13 mouse cellular contexts compared by ENCODE assay signal in the genomic region with DNA sequence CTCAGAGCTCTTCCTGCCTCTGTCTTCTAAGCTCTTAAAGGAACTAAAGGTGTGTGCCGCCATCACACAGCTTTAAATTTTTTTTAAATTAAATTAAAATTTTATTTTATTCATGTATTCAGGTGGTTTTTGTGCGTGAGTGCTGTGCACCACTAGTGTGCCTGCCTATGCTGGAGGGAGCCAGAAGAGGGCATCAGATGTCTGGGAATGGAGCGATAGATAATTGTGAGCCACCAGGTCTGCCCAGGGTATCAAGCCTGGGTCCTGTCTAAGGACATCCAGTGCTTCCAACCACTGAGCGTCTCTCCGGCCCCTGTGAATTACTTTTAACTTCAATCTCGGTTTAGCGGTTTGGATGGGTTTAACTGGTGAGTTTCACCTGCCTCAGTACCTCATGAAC. TPM values are rescaled to one million over a fixed set of nuclear protein-coding genes. Genes with fewer than 3 reads are reported as not detected.
A peak's percentile ranks its signal among the peaks of the same experiment; 100 is the strongest.
DNase-seq lines count a peak whose midpoint lies in the region; ATAC-seq and TF ChIP-seq lines count a peak whose summit lies in the region.
"Had no signal": no experiment of that assay in that cellular context is flagged by ENCODE, and none has a peak within 500 bp of the region (broad histone marks: within the 10 kb centered on the region; RNA-seq: fewer than 3 reads in every experiment).

No protein-coding gene starts in this region.

- ATAC-seq in liver, embryonic 14.5 days (ENCODE audit: insufficient read depth), result no peak
- no peak for ATAC-seq in kidney, embryonic 14.5 days (ENCODE audit: low FRiP score, low TSS enrichment)
- ATAC-seq: forebrain, embryonic 15.5 days had no signal

- no peak overlapping the region for H3K27ac ChIP-seq in liver, embryonic 14.5 days
- no peak overlapping the region for H3K27ac ChIP-seq in MEL (ENCODE audit: control insufficient read depth, low read depth, low read length)
- H3K27ac ChIP-seq in kidney, embryonic 14.5 days (ENCODE audit: low read depth, low read length), result no peak overlapping the region
- H3K27ac ChIP-seq: forebrain, embryonic 15.5 days; hindbrain, embryonic 14.5 days; liver, embryonic 13.5 days had no signal

- peaks cover 8% of the 10 kb centered on the region in 2 experiments; a peak in 3 of 4 replicates for H3K4me1 ChIP-seq in liver, embryonic 14.5 days (replicated peaks; ENCODE audit: control insufficient read depth in 2 of 2, insufficient read depth in 2 of 2, low read length in 1 of 2)
- H3K4me1 ChIP-seq in MEL (ENCODE audit: control insufficient read depth in 1 of 2, insufficient read depth in 2 of 2, low read length in 2 of 2), result peaks cover 0 to 8% of the 10 kb centered on the region in 2 experiments; a peak in 3 of 4 replicates
- peaks cover 10% of the 10 kb centered on the region for H3K4me1 ChIP-seq in kidney, embryonic 14.5 days (ENCODE audit: control insufficient read depth, insufficient read depth, low read length)

- H3K79me2 ChIP-seq in MEL (ENCODE audit: control insufficient read depth, insufficient read depth, low read length, poor library complexity), result peaks cover 24% of the 10 kb centered on the region

- WGBS in liver, embryonic 14.5 days (ENCODE audit: insufficient replicate concordance), result 79% methylated on average over 7 of the region's 7 CpGs
- WGBS in kidney, embryonic 14.5 days, result 87% methylated on average over 7 of the region's 7 CpGs

- TF ChIP-seq CTCF in liver, embryonic 14.5 days (IDR thresholded peaks at IDR 0.05; ENCODE audit: low read depth), result peak; percentile 46; the same call in 1 of the 2 replicates
- peak; percentile 26 to 48 (median 27); a peak in 5 of 6 replicates for TF ChIP-seq CTCF in MEL (IDR thresholded peaks at IDR 0.05 in 2 of 3, conservative IDR thresholded peaks at IDR 0.05 in 1 of 3; ENCODE audit: control insufficient read depth in 1 of 3, insufficient read depth in 1 of 3, low read depth in 2 of 3, low read length in 3 of 3, poor library complexity in 1 of 3, severe bottlenecking in 1 of 3)

- TF ChIP-seq EP300 in liver, embryonic 14.5 days (IDR thresholded peaks at IDR 0.05; ENCODE audit: low read depth), result no peak
- no peak for TF ChIP-seq EP300 in MEL (IDR thresholded peaks at IDR 0.05; ENCODE audit: low read depth in 1 of 2, low read length in 2 of 2)

- no peaks in the 10 kb centered on the region for H3K9me3 ChIP-seq in liver, embryonic 14.5 days (ENCODE audit: control insufficient read depth, low read length)
- no peaks in the 10 kb centered on the region for H3K9me3 ChIP-seq in MEL (replicated peaks; ENCODE audit: insufficient read depth, low read length)
- H3K9me3 ChIP-seq in kidney, embryonic 14.5 days (ENCODE audit: control insufficient read depth, low read length), result no peaks in the 10 kb centered on the region
- H3K9me3 ChIP-seq: forebrain, embryonic 15.5 days; liver, embryonic 13.5 days had no signal

- peaks cover 33% of the 10 kb centered on the region for H3K36me3 ChIP-seq in liver, embryonic 14.5 days (replicated peaks; ENCODE audit: control insufficient read depth, insufficient read depth, low read depth)
- H3K36me3 ChIP-seq in MEL (ENCODE audit: control insufficient read depth in 1 of 2, insufficient read depth in 2 of 2, low read length in 2 of 2), result peaks cover 3 to 20% of the 10 kb centered on the region in 2 experiments; a peak in 3 of 4 replicates
- H3K36me3 ChIP-seq in kidney, embryonic 14.5 days (ENCODE audit: control insufficient read depth, insufficient read depth, low read length), result peaks cover 57% of the 10 kb centered on the region

- TF ChIP-seq POLR2A in MEL (IDR thresholded peaks at IDR 0.05; ENCODE audit: control insufficient read depth in 1 of 2, insufficient read depth in 1 of 2, low read depth in 1 of 2, low read length in 2 of 2, poor library complexity in 1 of 2), result no peak

- no peak overlapping the region for H3K4me3 ChIP-seq in liver, embryonic 14.5 days (ENCODE audit: insufficient read depth in 1 of 2, low read depth in 2 of 2, low read length in 2 of 2)
- no peak overlapping the region for H3K4me3 ChIP-seq in MEL (ENCODE audit: control insufficient read depth in 1 of 2, insufficient read depth in 1 of 2, low read depth in 2 of 2, low read length in 2 of 2)
- H3K4me3 ChIP-seq in kidney, embryonic 14.5 days (ENCODE audit: low read length), result no peak overlapping the region
- H3K4me3 ChIP-seq: forebrain, embryonic 15.5 days; liver, embryonic 13.5 days had no signal

- no peak overlapping the region for H3K9ac ChIP-seq in liver, embryonic 14.5 days (replicated peaks)
- no peak overlapping the region for H3K9ac ChIP-seq in MEL (ENCODE audit: control insufficient read depth, low read depth, low read length, poor library complexity, severe bottlenecking)
- no peak overlapping the region for H3K9ac ChIP-seq in kidney, embryonic 14.5 days (ENCODE audit: low read depth, low read length)
- H3K9ac ChIP-seq: forebrain, embryonic 15.5 days; hindbrain, embryonic 14.5 days; liver, embryonic 13.5 days had no signal

- H3K4me2 ChIP-seq in liver, embryonic 14.5 days (ENCODE audit: low read depth), result no peak overlapping the region
- no peak overlapping the region for H3K4me2 ChIP-seq in kidney, embryonic 14.5 days (replicated peaks; ENCODE audit: low read depth, low read length)
- H3K4me2 ChIP-seq: forebrain, embryonic 15.5 days; hindbrain, embryonic 14.5 days; liver, embryonic 13.5 days had no signal

- DNase-seq in cerebellum, postnatal 10 days, result peak; percentile 42 to 49
- DNase-seq in cerebellum, adult 8-10 months, result no peak
- no peak for DNase-seq in liver, embryonic 14.5 days (ENCODE audit: low read depth in 3 of 3, low spot score in 3 of 3)
- DNase-seq in liver (no peak), MEL (ENCODE audit: low read depth, low spot score) (no peak)
- DNase-seq in retina, embryonic 14.5 days (ENCODE audit: low spot score), result peak; percentile 22
- no peak for DNase-seq in yolk sac, embryonic 10.5 days (ENCODE audit: low spot score)
- DNase-seq: cerebellum, postnatal 36 days; liver, embryonic 13.5 days; midbrain, embryonic 14.5 days had no signal

- H3K27me3 ChIP-seq in liver, embryonic 14.5 days (ENCODE audit: control insufficient read depth, insufficient read depth, low read length), result no peaks in the 10 kb centered on the region
- no peaks in the 10 kb centered on the region for H3K27me3 ChIP-seq in MEL (ENCODE audit: control insufficient read depth in 1 of 2, insufficient read depth in 2 of 2, low read length in 2 of 2)
- H3K27me3 ChIP-seq in kidney, embryonic 14.5 days (ENCODE audit: control insufficient read depth, insufficient read depth, low read length), result no peaks in the 10 kb centered on the region
- H3K27me3 ChIP-seq: forebrain, embryonic 15.5 days; liver, embryonic 13.5 days had no signal

- peak; percentile 32 for TF ChIP-seq RAD21 in MEL (IDR thresholded peaks at IDR 0.05; ENCODE audit: low read depth, low read length)

TF ChIP-seq in MEL, 35 proteins besides CTCF, POLR2A, EP300 and RAD21:
- peak; percentile 12; the same call in 1 of the 2 replicates for TF ChIP-seq SMC3 (IDR thresholded peaks at IDR 0.05; ENCODE audit: low read depth, low read length)
- TF ChIP-seq CHD1 (IDR thresholded peaks at IDR 0.05; ENCODE audit: low read depth, low read length), result no peak

RNA-seq across cellular contexts. Expression of a gene that starts 4.9 kb away (rescaled TPM):
- 11.0 and 12.6 TPM in 2 replicates for polyA plus RNA-seq in liver, embryonic 14.5 days (2012; rRNA removed)
- polyA plus RNA-seq in liver, embryonic 14.5 days (2014; fragmentation: Nextera tagmentation; extraction: Ambion mirVana), result 13.4 and 13.5 TPM in 2 replicates
- 27.5 and 31.0 TPM in 2 replicates for total RNA-seq in MEL (2012; rRNA removed)
- 10 to 100 TPM in 1 of 2 experiments, not detected in 1; 68.4 TPM for polyA plus RNA-seq in MEL (2012; ENCODE audit: insufficient read depth in 1 of 2, insufficient read length in 2 of 2, low read depth in 1 of 2, low replicate concordance in 2 of 2, missing spikeins in 1 of 2)
- polyA plus RNA-seq in kidney, embryonic 14.5 days (2014; fragmentation: Nextera tagmentation; extraction: Ambion mirVana), result 36.2 and 43.2 TPM in 2 replicates

RNA-seq across cellular contexts. Expression of a gene that starts 32.6 kb away (rescaled TPM):
- 0.03 and 0.15 TPM in 2 replicates for polyA plus RNA-seq in liver, embryonic 14.5 days (2012; rRNA removed)
- polyA plus RNA-seq in liver, embryonic 14.5 days (2014; fragmentation: Nextera tagmentation; extraction: Ambion mirVana), result 0.15 TPM in 1 of 2 replicates, not detected in the other
- total RNA-seq in MEL (2012; rRNA removed), result 0.29 and 0.73 TPM in 2 replicates
- polyA plus RNA-seq in MEL (2012; ENCODE audit: insufficient read depth in 1 of 2, insufficient read length in 2 of 2, low read depth in 1 of 2, low replicate concordance in 2 of 2, missing spikeins in 1 of 2), result 1 to 10 TPM in 1 of 2 experiments, not detected in 1; 4.2 TPM
- 3.4 and 4.8 TPM in 2 replicates for polyA plus RNA-seq in kidney, embryonic 14.5 days (2014; fragmentation: Nextera tagmentation; extraction: Ambion mirVana)

RNA-seq across cellular contexts. Expression of a gene that starts 36.0 kb away (rescaled TPM):
- polyA plus RNA-seq in liver, embryonic 14.5 days (2012; rRNA removed), result 1.8 and 3.4 TPM in 2 replicates
- 2.3 and 3.5 TPM in 2 replicates for polyA plus RNA-seq in liver, embryonic 14.5 days (2014; fragmentation: Nextera tagmentation; extraction: Ambion mirVana)
- total RNA-seq in MEL (2012; rRNA removed), result 12.5 and 14.4 TPM in 2 replicates
- polyA plus RNA-seq in MEL (2012; ENCODE audit: insufficient read depth in 1 of 2, insufficient read length in 2 of 2, low read depth in 1 of 2, low replicate concordance in 2 of 2, missing spikeins in 1 of 2), result 100 to 1,000 TPM in 1 of 2 experiments, 10 to 100 TPM in 1; 20.8 to 179 TPM
- polyA plus RNA-seq in kidney, embryonic 14.5 days (2014; fragmentation: Nextera tagmentation; extraction: Ambion mirVana), result 32.9 and 36.2 TPM in 2 replicates

RNA-seq across cellular contexts. Expression of a gene that starts 59.3 kb away (rescaled TPM):
- polyA plus RNA-seq in liver, embryonic 14.5 days (2012; rRNA removed), result 7.1 and 8.0 TPM in 2 replicates
- polyA plus RNA-seq in liver, embryonic 14.5 days (2014; fragmentation: Nextera tagmentation; extraction: Ambion mirVana), result 10.5 and 12.6 TPM in 2 replicates
- 23.8 and 26.0 TPM in 2 replicates for total RNA-seq in MEL (2012; rRNA removed)
- 10 to 100 TPM in 1 of 2 experiments, not detected in 1; 34.0 TPM for polyA plus RNA-seq in MEL (2012; ENCODE audit: insufficient read depth in 1 of 2, insufficient read length in 2 of 2, low read depth in 1 of 2, low replicate concordance in 2 of 2, missing spikeins in 1 of 2)
- 24.2 and 35.7 TPM in 2 replicates for polyA plus RNA-seq in kidney, embryonic 14.5 days (2014; fragmentation: Nextera tagmentation; extraction: Ambion mirVana)

Comparison
In these comparisons a context has a peak if more than half of its experiments do, and no peak if none do; other contexts are left out.
1. DNase-seq: peak in cerebellum, postnatal 10 days (2 of 2) and retina, embryonic 14.5 days (single experiment); none in cerebellum, adult 8-10 months (single experiment), liver, embryonic 14.5 days (0 of 3), liver (single experiment), MEL (single experiment) and yolk sac, embryonic 10.5 days (single experiment).